8 mouse cellular contexts compared by ENCODE assay signal in genomic region chr7:127512231-127513015, GRCm38 (mm10). TPM values are rescaled to one million over a fixed set of nuclear protein-coding genes. Genes with fewer than 3 reads are reported as not detected.
DNase-seq lines count a peak whose midpoint lies in the region; ATAC-seq and TF ChIP-seq lines count a peak whose summit lies in the region.

No protein-coding gene starts in this region.

- peak overlapping the region; percentile 79 for H3K4me3 ChIP-seq in heart, embryonic 11.5 days (ENCODE audit: low read depth, low read length)
- peak overlapping the region; percentile 92 for H3K4me3 ChIP-seq in kidney, embryonic 16.5 days (ENCODE audit: low read length)

- peaks cover 14% of the 10 kb centered on the region for H3K36me3 ChIP-seq in heart, embryonic 11.5 days (ENCODE audit: control insufficient read depth, insufficient read depth, low read length)
- H3K36me3 ChIP-seq in kidney, embryonic 16.5 days (ENCODE audit: insufficient read depth, low read length): peaks cover 17% of the 10 kb centered on the region

- TF ChIP-seq POLR2A in brain, embryonic 14.5 days (IDR thresholded peaks at IDR 0.05; ENCODE audit: borderline replicate concordance, extremely low read depth, insufficient read depth, insufficient read length, poor library complexity, severe bottlenecking): peak; percentile 21

- WGBS in heart, embryonic 11.5 days (ENCODE audit: insufficient replicate concordance): under 1% methylated on average over 53 of the region's 93 CpGs
- under 1% methylated on average over 57 of the region's 93 CpGs for WGBS in kidney, embryonic 16.5 days

- H3K9me3 ChIP-seq in heart, embryonic 11.5 days (replicated peaks; ENCODE audit: control insufficient read depth, low read length): no peaks in the 10 kb centered on the region
- 0 out of 2 replicates have a peak, but pooled peaks cover 3% of the 10 kb centered on the region for H3K9me3 ChIP-seq in kidney, embryonic 16.5 days (ENCODE audit: low read length)

- peak overlapping the region; percentile 96 for H3K9ac ChIP-seq in heart, embryonic 11.5 days (ENCODE audit: low read depth, low read length)
- H3K9ac ChIP-seq in kidney, embryonic 16.5 days (replicated peaks; ENCODE audit: low read length): peak overlapping the region; percentile 97

- peak; percentile 97 for DNase-seq in CD4-positive helper T cell, adult 2 months (ENCODE audit: low read depth, low spot score)
- peak; percentile 96 for DNase-seq in brain, embryonic 14.5 days (ENCODE audit: low read depth)
- DNase-seq in liver: peak; percentile 94
- peak; percentile 68 to 84 for DNase-seq in monocyte, adult 2 months (ENCODE audit: low read depth in 1 of 2, low spot score in 2 of 2)
- peak; percentile 87 to 91 for DNase-seq in spleen, postnatal 14 days (ENCODE audit: low spot score in 2 of 2)

- peaks cover 14% of the 10 kb centered on the region for H3K4me1 ChIP-seq in heart, embryonic 11.5 days (ENCODE audit: control insufficient read depth, insufficient read depth, low read length)
- peaks cover 20% of the 10 kb centered on the region for H3K4me1 ChIP-seq in kidney, embryonic 16.5 days (ENCODE audit: insufficient read depth, low read length)

- ATAC-seq in erythroblast, adult 5-6 weeks (replicated peaks; ENCODE audit: low FRiP score, poor library complexity, severe bottlenecking): peak; percentile 75
- peak; percentile 89 for ATAC-seq in heart, embryonic 11.5 days (replicated peaks; ENCODE audit: insufficient number of reproducible peaks, low FRiP score, low TSS enrichment)
- ATAC-seq in kidney, embryonic 16.5 days (ENCODE audit: low FRiP score, low TSS enrichment): peak; percentile 85

- H3K27me3 ChIP-seq in heart, embryonic 11.5 days (ENCODE audit: control insufficient read depth, insufficient read depth, low read length): no peaks in the 10 kb centered on the region
- H3K27me3 ChIP-seq in kidney, embryonic 16.5 days (ENCODE audit: insufficient read depth, low read length): no peaks in the 10 kb centered on the region

- peak overlapping the region; percentile 98 for H3K27ac ChIP-seq in heart, embryonic 11.5 days (ENCODE audit: low read depth, low read length)
- peak overlapping the region; percentile 99 for H3K27ac ChIP-seq in kidney, embryonic 16.5 days (ENCODE audit: low read length)

- H3K4me2 ChIP-seq in heart, embryonic 11.5 days: peak overlapping the region; percentile 69
- H3K4me2 ChIP-seq in kidney, embryonic 16.5 days (replicated peaks; ENCODE audit: low read depth, low read length): peak overlapping the region; percentile 54

- TF ChIP-seq CTCF in brain, embryonic 14.5 days (IDR thresholded peaks at IDR 0.05; ENCODE audit: borderline replicate concordance, extremely low read depth, insufficient read depth, insufficient read length): no peak

RNA-seq across cellular contexts. Expression of gene Srcap, which starts 0.6 kb away (rescaled TPM):
- 18.6 and 44.1 TPM in 2 replicates for polyA plus RNA-seq in brain, embryonic 14.5 days (2012; rRNA removed)
- 51.9 and 52.5 TPM in 2 replicates for total RNA-seq in erythroblast, adult 5-6 weeks (2015; ENCODE audit: low replicate concordance)
- total RNA-seq in erythroblast, adult 5-6 weeks (2017; ENCODE audit: low replicate concordance): 59.9 and 65.1 TPM in 2 replicates
- polyA plus RNA-seq in heart, embryonic 11.5 days (2014; fragmentation: Nextera tagmentation; extraction: Ambion mirVana): 36.8 and 46.6 TPM in 2 replicates
- 39.6 and 44.1 TPM in 2 replicates for polyA plus RNA-seq in kidney, embryonic 16.5 days (2015; fragmentation: Nextera tagmentation; extraction: Ambion mirVana)

RNA-seq across cellular contexts. Expression of gene Gm42715, which starts 7.0 kb away (rescaled TPM):
- polyA plus RNA-seq in brain, embryonic 14.5 days (2012; rRNA removed): 15.5 and 19.2 TPM in 2 replicates
- 27.9 and 44.5 TPM in 2 replicates for total RNA-seq in erythroblast, adult 5-6 weeks (2015; ENCODE audit: low replicate concordance)
- 17.4 and 34.6 TPM in 2 replicates for total RNA-seq in erythroblast, adult 5-6 weeks (2017; ENCODE audit: low replicate concordance)
- polyA plus RNA-seq in heart, embryonic 11.5 days (2014; fragmentation: Nextera tagmentation; extraction: Ambion mirVana): 9.8 and 12.6 TPM in 2 replicates
- polyA plus RNA-seq in kidney, embryonic 16.5 days (2015; fragmentation: Nextera tagmentation; extraction: Ambion mirVana): 16.2 and 22.4 TPM in 2 replicates

RNA-seq across cellular contexts. Expression of gene Fbrs, which starts 33.4 kb away (rescaled TPM):
- polyA plus RNA-seq in brain, embryonic 14.5 days (2012; rRNA removed): 20.6 and 47.0 TPM in 2 replicates
- 154 and 157 TPM in 2 replicates for total RNA-seq in erythroblast, adult 5-6 weeks (2015; ENCODE audit: low replicate concordance)
- 61.2 and 79.1 TPM in 2 replicates for total RNA-seq in erythroblast, adult 5-6 weeks (2017; ENCODE audit: low replicate concordance)
- 9.9 and 11.1 TPM in 2 replicates for polyA plus RNA-seq in heart, embryonic 11.5 days (2014; fragmentation: Nextera tagmentation; extraction: Ambion mirVana)
- 12.2 and 13.1 TPM in 2 replicates for polyA plus RNA-seq in kidney, embryonic 16.5 days (2015; fragmentation: Nextera tagmentation; extraction: Ambion mirVana)

RNA-seq across cellular contexts. Expression of gene Tmem265, which starts 48.8 kb away (rescaled TPM):
- 2.0 and 3.2 TPM in 2 replicates for polyA plus RNA-seq in brain, embryonic 14.5 days (2012; rRNA removed)
- 1.7 TPM in 1 of 2 replicates, not detected in the other for total RNA-seq in erythroblast, adult 5-6 weeks (2015; ENCODE audit: low replicate concordance)
- total RNA-seq in erythroblast, adult 5-6 weeks (2017; ENCODE audit: low replicate concordance): not detected in 2 replicates
- polyA plus RNA-seq in heart, embryonic 11.5 days (2014; fragmentation: Nextera tagmentation; extraction: Ambion mirVana): 3.0 and 5.6 TPM in 2 replicates
- 10.5 and 10.6 TPM in 2 replicates for polyA plus RNA-seq in kidney, embryonic 16.5 days (2015; fragmentation: Nextera tagmentation; extraction: Ambion mirVana)

RNA-seq across cellular contexts. Expression of gene Prr14, which starts 53.0 kb away (rescaled TPM):
- 73.5 and 104 TPM in 2 replicates for polyA plus RNA-seq in brain, embryonic 14.5 days (2012; rRNA removed)
- total RNA-seq in erythroblast, adult 5-6 weeks (2015; ENCODE audit: low replicate concordance): 65.2 and 71.7 TPM in 2 replicates
- 25.4 and 41.3 TPM in 2 replicates for total RNA-seq in erythroblast, adult 5-6 weeks (2017; ENCODE audit: low replicate concordance)
- 39.7 and 41.1 TPM in 2 replicates for polyA plus RNA-seq in heart, embryonic 11.5 days (2014; fragmentation: Nextera tagmentation; extraction: Ambion mirVana)
- 41.9 and 47.2 TPM in 2 replicates for polyA plus RNA-seq in kidney, embryonic 16.5 days (2015; fragmentation: Nextera tagmentation; extraction: Ambion mirVana)

Comparison
In these comparisons a context has a peak if more than half of its experiments do, and no peak if none do; other contexts are left out.
1. Peak in every context shown above with its lines: DNase-seq, ATAC-seq, H3K4me3 ChIP-seq and H3K27ac ChIP-seq.